Mouse (Mus musculus) heart, postnatal 36 days (tissue): Measurements from ENCODE around the gene Oser1. TPM values are rescaled to one million over a fixed set of nuclear protein-coding genes. Genes with fewer than 3 reads are reported as not detected.

ENCODE experiments used
- DNase-seq, 2 experiments: peaks; one replicate each; pipeline ENCODE4 v3.0.0; 2021 to 2022
- intact Hi-C: fragments of 180-260 bp; cut with DNase I; formaldehyde crosslinking; loops from one replicate; pipeline ENCODE4 v1.15.1; 2025
- total RNA-seq, 2 experiments: library from RNA; stranded (reverse); gene quantifications; 2 replicates each; pipeline ENCODE4 v1.2.3; 2021

The Oser1 gene
- total RNA-seq, 2 experiments from 2014 or later, result 21.9 TPM

- DNase-seq, result no peak
- intact Hi-C loops, result no loop called here
Measured at GRCm38 (mm10) chr2:163447375-163447774, 22.9 kb upstream of the Oser1 start.

- no peak for DNase-seq
- intact Hi-C loops, result no loop called here
Measured at GRCm38 (mm10) chr2:163444017-163444416, 19.5 kb upstream of the Oser1 start.

DNA sequence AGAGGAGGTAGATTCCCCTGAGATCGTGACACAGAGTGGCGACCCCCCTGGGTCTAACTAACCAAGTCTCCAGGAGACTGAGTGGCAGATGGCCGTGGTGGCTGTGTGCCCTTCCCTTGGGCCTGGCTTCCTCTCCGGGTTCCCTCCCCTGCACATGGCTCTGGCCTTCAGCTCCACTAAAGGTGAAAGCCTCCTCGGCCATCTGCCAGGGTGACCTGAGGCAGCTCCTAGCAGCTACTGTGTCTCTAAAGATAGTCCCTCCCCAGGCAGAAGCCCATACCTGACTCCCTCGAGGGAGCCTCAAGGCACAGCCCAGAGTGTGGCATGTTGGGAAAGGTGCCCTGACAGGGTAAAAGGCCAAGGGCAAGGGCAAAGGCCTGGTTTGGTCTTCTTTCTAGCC, 19.0 kb upstream of the Oser1 start:
- intact Hi-C loops, result no loop called here
- DNase-seq, result peak; percentile 41

DNA sequence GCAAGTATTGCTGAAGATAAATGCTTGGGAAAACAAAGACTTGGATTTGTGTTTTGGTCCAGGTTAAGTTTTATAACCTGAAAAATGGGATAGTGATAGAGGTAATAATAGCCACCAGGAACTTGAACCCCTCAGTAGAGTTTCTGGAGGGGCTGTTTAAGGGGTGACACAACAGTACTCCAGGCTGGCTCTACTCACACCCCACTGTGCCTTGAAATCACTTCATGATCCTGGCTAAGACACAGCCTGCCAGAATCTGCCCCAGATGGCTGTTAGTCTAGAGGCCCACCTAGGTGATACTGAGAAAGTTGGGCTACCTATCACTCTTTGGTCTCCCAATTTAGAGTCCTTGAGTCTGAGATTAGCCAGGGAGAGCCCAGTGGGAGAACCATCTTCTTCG, 15.0 kb upstream of the Oser1 start:
- intact Hi-C loops, result no loop called here
- DNase-seq, result no peak

DNA sequence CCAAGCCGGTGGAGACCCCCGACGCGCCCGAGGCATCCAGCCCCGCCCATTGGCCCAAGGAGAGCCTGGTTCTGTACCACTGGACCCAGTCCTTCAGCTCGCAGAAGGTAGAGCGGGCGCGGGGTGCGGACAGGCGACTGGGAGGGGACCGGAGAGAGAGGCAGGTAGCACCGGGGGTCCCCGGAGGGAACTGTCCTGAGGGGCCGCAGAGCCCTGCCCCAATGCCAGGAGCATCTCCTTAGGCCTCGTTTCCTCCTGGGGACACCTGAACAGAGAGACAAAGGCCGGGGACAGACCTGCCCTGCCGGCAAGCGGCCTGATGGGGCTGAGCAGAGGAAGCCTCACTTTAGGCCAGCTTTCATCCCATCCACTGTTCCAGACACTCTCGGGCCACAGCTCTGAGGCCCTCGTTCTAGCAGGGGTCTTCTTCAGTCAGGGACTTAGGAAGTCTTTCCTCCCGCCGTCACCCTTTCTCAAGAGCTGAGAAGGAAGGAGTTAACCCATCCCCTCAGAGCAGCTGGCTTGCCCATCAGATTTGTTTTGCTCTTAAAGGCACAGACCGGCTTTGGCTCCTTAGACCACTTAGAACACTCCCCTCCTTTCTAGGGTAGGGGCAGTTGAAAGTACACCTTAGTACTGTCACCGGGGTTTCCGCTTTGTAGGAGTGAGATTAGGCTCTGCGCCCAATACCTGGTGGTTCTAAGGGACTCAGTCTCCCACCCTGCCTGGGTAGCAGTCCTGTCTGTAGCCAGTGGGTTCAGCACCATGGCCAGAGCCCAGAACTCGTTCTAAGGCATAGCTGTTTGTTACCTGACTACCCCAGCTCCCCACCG, 14.3 kb upstream of the Oser1 start:
- intact Hi-C loops, result no loop called here
- DNase-seq, result no peak

DNA sequence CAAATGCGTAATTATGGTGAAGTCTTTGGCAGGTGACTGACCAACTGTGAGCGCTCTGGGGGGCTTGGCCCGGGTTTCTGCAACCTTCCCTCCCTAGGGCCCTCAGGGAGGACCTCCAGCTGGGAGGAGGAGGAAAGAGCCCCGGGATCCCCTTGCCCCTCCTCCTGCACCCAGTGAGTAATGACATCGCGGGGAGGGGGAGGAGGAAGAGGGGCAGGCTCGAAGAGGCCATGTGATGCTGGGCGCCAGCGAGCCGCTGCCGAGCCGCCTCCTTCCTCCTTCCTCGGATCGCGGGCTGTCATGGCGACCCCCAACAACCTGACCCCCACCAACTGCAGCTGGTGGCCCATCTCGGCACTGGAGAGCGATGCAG, 13.7 kb upstream of the Oser1 start, which contains the start of gene Gdap1l1:
TSS of gene Gdap1l1 (plus strand) at position 231 of the 373 bp plus-strand sequence.
- DNase-seq, result no peak
- intact Hi-C loops, result no loop called here

DNA sequence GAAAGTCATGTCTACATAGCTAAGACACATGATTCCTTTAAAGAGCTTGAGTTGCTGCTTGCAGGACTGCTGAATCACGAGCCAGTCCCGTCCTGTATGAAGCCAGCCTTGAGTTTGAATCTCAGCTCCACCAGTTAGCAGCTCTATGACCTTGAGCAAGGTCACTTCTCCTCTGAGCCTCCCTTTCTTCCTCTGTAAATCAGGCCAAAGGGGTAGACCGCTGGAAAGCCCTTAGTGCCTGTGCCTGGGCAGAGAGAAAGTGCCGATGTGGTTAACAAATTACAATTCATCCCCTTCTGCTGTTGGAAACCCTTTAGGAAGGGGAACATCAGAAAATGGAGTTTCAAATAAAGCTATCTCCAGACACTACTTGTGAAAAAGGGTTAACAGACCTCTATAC, 13.3 kb upstream of the Oser1 start:
- DNase-seq, result no peak
- intact Hi-C loops, result no loop called here

DNA sequence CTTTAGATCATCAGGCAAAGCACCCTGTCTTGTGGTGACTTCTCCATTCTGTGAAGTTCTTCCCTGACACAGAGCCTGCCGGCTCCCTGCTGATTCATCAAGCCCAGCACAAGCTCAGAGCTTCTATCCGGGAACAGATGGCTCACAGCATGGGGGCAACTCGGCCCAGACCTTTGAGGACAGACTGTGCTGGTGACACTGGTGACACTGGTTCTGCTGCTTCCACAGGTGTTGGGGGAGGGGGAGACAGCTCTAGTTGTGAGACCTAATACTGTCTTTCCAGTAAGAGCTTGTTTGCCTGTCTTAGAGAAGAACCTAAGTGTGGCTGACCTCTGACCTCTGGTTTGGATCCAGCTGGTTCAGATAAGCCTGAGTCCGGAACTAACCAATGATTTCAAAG, 9.5 kb upstream of the Oser1 start:
- no peak for DNase-seq
- intact Hi-C loops, result no loop called here

DNA sequence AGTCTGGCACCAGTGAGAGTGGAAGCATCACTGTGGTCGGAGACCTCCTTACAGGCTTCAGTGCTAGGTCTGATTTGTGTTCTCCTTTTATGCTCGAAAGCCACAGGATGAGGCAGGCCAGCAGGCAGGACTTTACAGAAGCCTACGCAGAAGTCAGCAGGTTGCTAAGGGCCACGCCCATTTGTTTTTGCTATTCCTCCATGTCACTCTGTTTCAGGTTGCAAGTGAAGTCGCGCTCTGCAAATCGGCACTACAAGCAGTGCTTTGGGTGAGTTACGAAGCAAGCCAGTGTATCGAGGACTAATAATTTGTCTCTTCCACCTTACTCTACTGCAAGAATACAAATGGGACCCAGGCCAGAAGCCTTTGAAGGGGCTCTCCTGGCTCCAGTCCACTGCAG, 6.8 kb upstream of the Oser1 start:
- intact Hi-C loops, result no loop called here
- DNase-seq, result no peak

GRCm38 (mm10) chr2:163428346-163429011, 4.0 kb upstream of the Oser1 start:
- no peak for DNase-seq
- intact Hi-C loops, result no loop called here

DNA sequence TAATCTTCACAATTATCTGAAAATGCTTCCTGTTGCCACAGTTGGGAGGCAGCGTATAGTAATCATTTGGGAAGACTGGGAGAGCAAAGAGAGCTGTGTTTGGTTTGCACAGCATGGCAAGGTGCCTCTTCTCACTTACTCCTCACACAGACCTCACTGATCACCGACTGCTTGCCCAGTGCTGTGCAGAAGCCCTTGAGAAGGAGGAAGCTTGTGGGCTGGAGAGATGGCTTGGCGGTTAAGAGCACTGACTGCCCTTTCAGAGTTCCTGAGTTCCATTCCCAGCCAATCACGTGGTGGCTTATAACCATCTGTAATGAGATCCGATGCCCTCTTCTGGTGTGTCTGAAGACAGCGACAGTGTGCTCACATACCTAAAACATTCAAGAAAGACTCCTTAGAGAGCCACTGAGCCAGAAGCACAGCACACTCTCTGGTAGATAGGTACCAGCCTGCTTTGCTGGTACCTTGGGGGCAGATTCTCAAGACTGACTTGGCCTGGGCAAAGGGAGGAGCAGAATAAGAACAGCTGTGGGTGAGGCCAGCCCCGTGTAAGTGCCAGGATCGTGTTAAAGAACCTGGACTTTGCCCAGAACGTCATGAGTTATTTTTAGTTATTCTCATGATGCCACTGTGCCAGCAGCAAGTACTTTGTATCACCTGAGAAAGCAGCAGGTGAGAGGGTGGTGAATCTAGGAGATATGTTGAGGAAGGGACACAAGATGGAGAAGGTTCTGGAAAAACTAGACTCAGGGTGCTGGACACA, 1.4 kb downstream of the Oser1 start:
- no peak for DNase-seq
- intact Hi-C loops, result no loop called here

DNA sequence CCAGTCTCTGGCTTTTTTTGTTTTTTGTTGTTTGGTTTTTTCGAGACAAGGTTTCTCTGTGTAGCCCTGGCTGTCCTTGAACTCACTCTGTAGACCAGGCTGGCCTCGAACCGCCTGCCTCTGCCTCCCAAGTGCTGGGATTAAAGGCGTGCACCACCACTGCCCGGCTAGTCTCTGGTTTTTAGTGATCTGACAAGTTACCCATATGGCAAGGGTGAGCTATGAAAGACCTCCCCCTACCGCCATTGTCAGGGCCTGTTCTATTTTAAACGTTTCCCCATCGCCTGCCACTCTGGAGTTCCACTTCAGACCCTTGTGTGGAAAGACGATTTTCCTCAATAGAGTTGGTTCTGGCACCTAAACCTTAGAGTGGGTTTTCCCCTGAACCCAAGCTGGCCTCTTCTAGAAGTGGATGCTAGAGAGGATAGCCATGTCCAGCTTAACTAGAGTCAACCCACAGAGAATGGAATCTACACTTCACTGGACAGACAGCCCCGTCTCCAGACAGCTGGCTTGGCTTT, 4.1 kb downstream of the Oser1 start:
- no peak for DNase-seq
- intact Hi-C loops, result loop anchor here (1.0 kb wide), 1 partner anchor 52 kb away; the partner anchor contains the start of gene Fitm2

- intact Hi-C loops, result loop anchor here (1.0 to 5.0 kb wide), 2 partner anchors 53 to 487 kb away; partner anchors contain the start of genes Fitm2 and Srsf6
- peak; percentile 98 to 99 for DNase-seq
Measured at GRCm38 (mm10) chr2:163419346-163420045, 5.0 kb downstream of the Oser1 start.

DNA sequence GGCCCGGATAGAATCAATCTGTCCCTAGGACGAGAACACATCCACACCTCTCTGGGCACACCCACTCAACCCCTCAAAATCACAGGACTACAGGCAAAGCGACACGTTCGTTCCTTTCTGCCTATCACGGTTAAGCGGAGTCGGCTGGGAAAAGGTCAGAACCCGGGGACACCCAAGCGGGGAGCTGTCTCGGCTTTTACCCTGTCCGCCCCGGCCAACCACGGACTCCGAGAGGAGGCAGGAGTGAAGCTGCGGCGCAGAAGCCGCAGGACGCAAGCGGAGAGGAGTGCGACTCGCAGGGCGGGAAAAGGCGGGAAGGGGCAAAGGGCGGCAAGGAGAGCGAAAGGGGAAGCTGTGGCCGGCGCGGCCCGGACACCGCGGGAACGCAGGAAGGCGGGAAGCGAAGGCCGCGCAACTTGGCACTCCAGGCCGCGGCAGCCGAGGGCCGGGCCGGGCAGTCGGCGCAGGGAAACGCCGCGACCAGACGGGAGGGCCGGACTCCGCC, 5.6 kb downstream of the Oser1 start:
- intact Hi-C loops, result loop anchor here (5.0 kb wide), 1 partner anchor 487 kb away; the partner anchor contains the start of gene Srsf6
- DNase-seq, result peak in 1 of 2 experiments; percentile 24

- intact Hi-C loops, result loop anchor here (5.0 kb wide), 1 partner anchor 486 kb away; the partner anchor contains the start of gene Srsf6
- no peak for DNase-seq
Measured at GRCm38 (mm10) chr2:163417830-163418229, 6.7 kb downstream of the Oser1 start.

GRCm38 (mm10) chr2:163417026-163417425, 7.5 kb downstream of the Oser1 start:
- no peak for DNase-seq
- intact Hi-C loops, result loop anchor here (5.0 kb wide), 1 partner anchor 485 kb away; the partner anchor contains the start of gene Srsf6

- intact Hi-C loops, result no loop called here
Measured at GRCm38 (mm10) chr2:163412846-163413590, 11.5 kb downstream of the Oser1 start.

DNA sequence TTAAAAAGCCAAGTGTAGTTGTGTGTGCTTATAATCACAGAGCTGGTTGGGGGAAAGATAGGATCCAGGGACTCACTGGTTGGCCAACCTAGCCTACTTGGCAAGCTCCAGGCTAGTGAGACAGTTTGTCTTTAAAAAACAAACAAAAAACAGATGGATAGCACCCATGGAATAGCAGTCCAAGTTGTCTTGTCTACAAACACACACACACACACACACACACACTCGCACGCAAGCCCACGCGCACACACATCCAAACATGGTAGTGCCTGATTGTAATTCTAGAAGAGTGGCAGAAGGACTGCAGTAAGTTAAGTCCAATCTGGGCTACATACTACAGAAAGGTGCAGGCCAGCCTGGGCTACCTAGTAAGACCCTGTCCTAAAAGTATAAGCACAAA, 12.1 kb downstream of the Oser1 start:
- no peak for DNase-seq
- intact Hi-C loops, result no loop called here

More at GRCm38 (mm10) chr2:163412846-163413590, 11.5 kb downstream of the Oser1 start:
- DNase-seq, result no peak

- intact Hi-C loops, result no loop called here
- DNase-seq, result no peak
Measured at GRCm38 (mm10) chr2:163411840-163412239, 12.7 kb downstream of the Oser1 start.
